Mouse (Mus musculus) stomach, embryonic 16.5 days (tissue): Measurements from ENCODE around the gene Lrrc4c. TPM values are rescaled to one million over a fixed set of nuclear protein-coding genes. Genes with fewer than 3 reads are reported as not detected.

ENCODE experiments used
- ATAC-seq: fragments of 200-750 bp; cut with Nextera tagmentation; 2 replicates; pipeline ENCODE4 v1.8.0; 2017; ENCODE audit warnings: moderate number of reproducible peaks, moderate TSS enrichment; ENCODE audit not compliant: insufficient read depth, low FRiP score
- H3K27ac ChIP-seq: fragments of 300-500 bp; sonication (generic); 2 replicates; pipeline ENCODE4 v1.5.1; 2014; ENCODE audit warnings: low read length
- H3K27me3 ChIP-seq: fragments of 300-500 bp; sonication (generic); 2 replicates; pipeline ENCODE4 v1.6.1; 2014; ENCODE audit warnings: low read length, control low read depth, mixed read lengths; ENCODE audit not compliant: control insufficient read depth, insufficient read depth
- H3K36me3 ChIP-seq: fragments of 300-500 bp; sonication (generic); 2 replicates; pipeline ENCODE4 v1.6.1; 2014; ENCODE audit warnings: low read length; ENCODE audit not compliant: control insufficient read depth, insufficient read depth
- H3K4me1 ChIP-seq: fragments of 300-500 bp; sonication (generic); 2 replicates; pipeline ENCODE4 v1.6.1; 2014; ENCODE audit warnings: low read length, control low read depth, mixed read lengths; ENCODE audit not compliant: control insufficient read depth, insufficient read depth
- H3K4me2 ChIP-seq: fragments of 300-500 bp; sonication (generic); 2 replicates; pipeline ENCODE4 v1.6.1; 2014; ENCODE audit warnings: low read depth, low read length, mixed read lengths
- H3K4me3 ChIP-seq: fragments of 300-500 bp; sonication (generic); replicated peaks from 2 replicates; pipeline ENCODE4 v1.5.1; 2014; ENCODE audit warnings: mild to moderate bottlenecking, low read length
- H3K9ac ChIP-seq: fragments of 300-500 bp; sonication (generic); 2 replicates; pipeline ENCODE4 v1.6.1; 2014; ENCODE audit warnings: low read length
- H3K9me3 ChIP-seq: fragments of 300-500 bp; sonication (generic); replicated peaks from 2 replicates; pipeline ENCODE4 v1.6.1; 2016; ENCODE audit warnings: low read length, control low read depth; ENCODE audit not compliant: control insufficient read depth
- WGBS: fragments of 180-500 bp; shearing (Covaris S2); extraction: QIAGEN DNeasy Blood & Tissue Kit; methylation state at CpG from one replicate; pipeline ENCODE4 v1.1.7; 2014; 5-methylcytosine and 5-hydroxymethylcytosine counted together
- polyA plus RNA-seq: library from polyadenylated mRNA; unstranded; fragments of >200 nt; fragmentation: Nextera tagmentation; extraction: Ambion mirVana; gene quantifications from 2 replicates; pipeline ENCODE4 v1.2.1, GENCODE M21; 2015

The Lrrc4c gene
- polyA plus RNA-seq, 1 experiment from 2014 or later = 3.9 TPM

GRCm38 (mm10) chr2:97318536-97318935 lies 1000.6 kb downstream of the Lrrc4c start:
- H3K27ac ChIP-seq = no peak overlapping the region
- H3K9me3 ChIP-seq = no peaks in the 10 kb centered on the region
- no peak overlapping the region for H3K9ac ChIP-seq
- H3K4me1 ChIP-seq = no peaks in the 10 kb centered on the region
- WGBS = 91% methylated on average over 1 of the region's 1 CpGs
- H3K27me3 ChIP-seq = no peaks in the 10 kb centered on the region
- H3K4me3 ChIP-seq = no peak overlapping the region
- no peaks in the 10 kb centered on the region for H3K36me3 ChIP-seq
- no peak overlapping the region for H3K4me2 ChIP-seq
- no peak for ATAC-seq

- Histone ChIP-seq H3K4me1 (no peaks in the 10 kb centered on the region), H3K4me2 (no peak overlapping the region), H3K9me3 (no peaks in the 10 kb centered on the region), H3K27ac (no peak overlapping the region), H3K36me3 (no peaks in the 10 kb centered on the region), H3K9ac (no peak overlapping the region), H3K27me3 (no peaks in the 10 kb centered on the region), H3K4me3 (no peak overlapping the region)
- ATAC-seq = no peak
- 60% methylated on average over 1 of the region's 1 CpGs for WGBS
Measured at GRCm38 (mm10) chr2:97332084-97332682, 1014.2 kb downstream of the Lrrc4c start.

GRCm38 (mm10) chr2:97339627-97340026 lies 1021.7 kb downstream of the Lrrc4c start:
- H3K4me3 ChIP-seq = no peak overlapping the region
- no peaks in the 10 kb centered on the region for H3K27me3 ChIP-seq
- 84% methylated on average over 4 of the region's 4 CpGs for WGBS
- no peaks in the 10 kb centered on the region for H3K9me3 ChIP-seq
- no peak for ATAC-seq
- no peaks in the 10 kb centered on the region for H3K36me3 ChIP-seq
- H3K27ac ChIP-seq = no peak overlapping the region
- H3K9ac ChIP-seq = no peak overlapping the region
- no peak overlapping the region for H3K4me2 ChIP-seq
- H3K4me1 ChIP-seq = no peaks in the 10 kb centered on the region

GRCm38 (mm10) chr2:97361235-97361634 lies 1043.3 kb downstream of the Lrrc4c start:
- Histone ChIP-seq H3K4me3 (no peak overlapping the region), H3K9ac (no peak overlapping the region), H3K4me2 (no peak overlapping the region), H3K4me1 (no peaks in the 10 kb centered on the region), H3K36me3 (no peaks in the 10 kb centered on the region), H3K9me3 (no peaks in the 10 kb centered on the region), H3K27me3 (no peaks in the 10 kb centered on the region), H3K27ac (no peak overlapping the region)
- ATAC-seq = no peak
- 72% methylated on average over 2 of the region's 2 CpGs for WGBS

- no peaks in the 10 kb centered on the region for H3K9me3 ChIP-seq
- H3K4me3 ChIP-seq = no peak overlapping the region
- H3K27ac ChIP-seq = no peak overlapping the region
- no peaks in the 10 kb centered on the region for H3K27me3 ChIP-seq
- no peak overlapping the region for H3K4me2 ChIP-seq
- no peak overlapping the region for H3K9ac ChIP-seq
- no peak for ATAC-seq
- no peaks in the 10 kb centered on the region for H3K4me1 ChIP-seq
- no peaks in the 10 kb centered on the region for H3K36me3 ChIP-seq
- 67% methylated on average over 3 of the region's 3 CpGs for WGBS
Measured at GRCm38 (mm10) chr2:97369978-97370377, 1052.0 kb downstream of the Lrrc4c start.

GRCm38 (mm10) chr2:97391437-97391836 lies 1073.5 kb downstream of the Lrrc4c start:
- Histone ChIP-seq H3K27me3 (no peaks in the 10 kb centered on the region), H3K9ac (no peak overlapping the region), H3K27ac (no peak overlapping the region), H3K9me3 (no peaks in the 10 kb centered on the region), H3K4me1 (no peaks in the 10 kb centered on the region), H3K4me2 (no peak overlapping the region), H3K4me3 (no peak overlapping the region), H3K36me3 (no peaks in the 10 kb centered on the region)
- no peak for ATAC-seq
- WGBS = 76% methylated on average over 3 of the region's 3 CpGs

- 83% methylated on average over 2 of the region's 2 CpGs for WGBS
- H3K9me3 ChIP-seq = no peaks in the 10 kb centered on the region
- no peak for ATAC-seq
Measured at GRCm38 (mm10) chr2:97391876-97392275, 1073.9 kb downstream of the Lrrc4c start.

GRCm38 (mm10) chr2:97413066-97413465 lies 1095.1 kb downstream of the Lrrc4c start:
- Histone ChIP-seq H3K9me3 (no peaks in the 10 kb centered on the region), H3K27ac (no peak overlapping the region), H3K27me3 (no peaks in the 10 kb centered on the region), H3K9ac (no peak overlapping the region), H3K4me3 (no peak overlapping the region), H3K4me1 (no peaks in the 10 kb centered on the region), H3K4me2 (no peak overlapping the region), H3K36me3 (no peaks in the 10 kb centered on the region)
- no peak for ATAC-seq
- 64% methylated on average over 1 of the region's 1 CpGs for WGBS

More at GRCm38 (mm10) chr2:97391876-97392275, 1073.9 kb downstream of the Lrrc4c start:
- no peak overlapping the region for H3K27ac ChIP-seq
- no peaks in the 10 kb centered on the region for H3K4me1 ChIP-seq
- H3K4me3 ChIP-seq = no peak overlapping the region
- no peak overlapping the region for H3K9ac ChIP-seq
- H3K36me3 ChIP-seq = no peaks in the 10 kb centered on the region
- no peak overlapping the region for H3K4me2 ChIP-seq
- no peaks in the 10 kb centered on the region for H3K27me3 ChIP-seq

- ATAC-seq = no peak
- WGBS = 81% methylated on average over 8 of the region's 8 CpGs
- no peak overlapping the region for H3K4me2 ChIP-seq
- H3K27ac ChIP-seq = no peak overlapping the region
- no peaks in the 10 kb centered on the region for H3K9me3 ChIP-seq
- no peak overlapping the region for H3K4me3 ChIP-seq
- H3K36me3 ChIP-seq = no peaks in the 10 kb centered on the region
- H3K9ac ChIP-seq = no peak overlapping the region
- H3K4me1 ChIP-seq = no peaks in the 10 kb centered on the region
- H3K27me3 ChIP-seq = no peaks in the 10 kb centered on the region
Measured at GRCm38 (mm10) chr2:97414416-97415362, 1096.7 kb downstream of the Lrrc4c start.
